Mouse (Mus musculus) forebrain, postnatal 0 days (tissue): ENCODE measurements around the gene Gpc6. TPM values are rescaled to one million over a fixed set of nuclear protein-coding genes. Genes with fewer than 3 reads are reported as not detected.

Experiments
- ATAC-seq: fragments of 200-750 bp; cut with Nextera tagmentation; 2 replicates; pipeline ENCODE4 v1.8.0; 2017; ENCODE audit warnings: mild to moderate bottlenecking, moderate library complexity
- DNase-seq: peaks from one replicate; pipeline ENCODE4 v3.0.0-alpha.2; 2015
- H3K27ac ChIP-seq: fragments of 300-500 bp; sonication (generic); 2 replicates; pipeline ENCODE4 v1.5.1; 2014; ENCODE audit warnings: low read depth, mild to moderate bottlenecking, antibody characterized with exemption, low read length, moderate library complexity, mixed read lengths
- H3K27me3 ChIP-seq: fragments of 300-500 bp; sonication (generic); 2 replicates; pipeline ENCODE4 v1.6.1; 2014; ENCODE audit warnings: mild to moderate bottlenecking, low read length, mixed read lengths; ENCODE audit not compliant: insufficient read depth
- H3K36me3 ChIP-seq: fragments of 300-500 bp; sonication (generic); 2 replicates; pipeline ENCODE4 v1.6.1; 2014; ENCODE audit warnings: mild to moderate bottlenecking, moderate library complexity; ENCODE audit not compliant: insufficient read depth
- H3K4me1 ChIP-seq: fragments of 300-500 bp; sonication (generic); 2 replicates; pipeline ENCODE4 v1.6.1; 2014; ENCODE audit warnings: antibody characterized with exemption; ENCODE audit not compliant: insufficient read depth
- H3K4me2 ChIP-seq: fragments of 300-500 bp; sonication (generic); 2 replicates; pipeline ENCODE4 v1.6.1; 2014; ENCODE audit warnings: low read depth, mild to moderate bottlenecking, moderate library complexity
- H3K4me3 ChIP-seq: fragments of 300-500 bp; sonication (generic); 2 replicates; pipeline ENCODE4 v1.5.1; 2014; ENCODE audit warnings: low read depth, low read length, mixed read lengths
- H3K9ac ChIP-seq: fragments of 300-500 bp; sonication (generic); 2 replicates; pipeline ENCODE4 v1.6.1; 2014; ENCODE audit warnings: mild to moderate bottlenecking
- H3K9me3 ChIP-seq: fragments of 300-500 bp; sonication (generic); 2 replicates; pipeline ENCODE4 v1.6.1; 2016; ENCODE audit warnings: low read length
- CTCF ChIP-seq: sonication (generic); IDR thresholded peaks from 2 replicates; pipeline ENCODE4 v1.5.1; 2016; ENCODE audit warnings: antibody characterized with exemption, control low read depth, low read depth
- WGBS: fragments of 180-500 bp; shearing (Covaris S2); extraction: QIAGEN DNeasy Blood & Tissue Kit; methylation state at CpG from one replicate; pipeline ENCODE4 v1.1.7; 2014; 5-methylcytosine and 5-hydroxymethylcytosine counted together
- polyA plus RNA-seq: library from polyadenylated mRNA; unstranded; fragments of >200 nt; fragmentation: Nextera tagmentation; extraction: Ambion mirVana; gene quantifications from 2 replicates; pipeline ENCODE4 v1.2.1, GENCODE M21; 2015
- total RNA-seq: library from RNA; depleted of rRNA; stranded (reverse); fragments of >200 nt; gene quantifications from 2 replicates; pipeline ENCODE4 v1.2.3, GENCODE M21; 2014

Gpc6 gene
- total and polyA plus RNA-seq, 2 experiments from 2014 or later = 10.9 to 20.8 TPM

DNA sequence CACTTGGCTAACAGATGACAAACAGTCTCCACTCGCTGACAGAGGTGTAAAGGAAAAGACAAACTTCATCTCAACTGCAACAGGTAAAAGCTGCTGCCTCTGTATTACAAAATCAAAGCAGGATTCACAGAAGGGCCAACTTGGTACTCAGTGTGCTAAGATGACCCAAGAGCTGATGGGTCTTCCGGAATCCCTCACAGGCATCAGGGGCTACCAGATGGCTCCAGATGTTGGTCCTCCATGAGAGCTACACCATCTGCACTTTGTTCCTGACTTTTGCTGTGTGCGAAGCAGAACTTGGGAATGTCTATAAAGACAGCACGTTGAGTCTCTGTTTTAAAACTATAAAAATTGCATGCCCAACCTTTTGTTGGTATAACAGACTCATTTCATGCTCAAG lies 842.7 kb downstream of the Gpc6 start:
- DNase-seq (no peak), ATAC-seq (no peak)
- Histone ChIP-seq H3K27me3 (no peaks in the 10 kb centered on the region), H3K4me1 (no peaks in the 10 kb centered on the region), H3K9me3 (no peaks in the 10 kb centered on the region), H3K4me2 (no peak overlapping the region), H3K4me3 (no peak overlapping the region), H3K9ac (no peak overlapping the region), H3K36me3 (no peaks in the 10 kb centered on the region), H3K27ac (no peak overlapping the region)
- 87% methylated on average over 4 of the region's 4 CpGs for WGBS
- no peak for TF ChIP-seq CTCF

DNA sequence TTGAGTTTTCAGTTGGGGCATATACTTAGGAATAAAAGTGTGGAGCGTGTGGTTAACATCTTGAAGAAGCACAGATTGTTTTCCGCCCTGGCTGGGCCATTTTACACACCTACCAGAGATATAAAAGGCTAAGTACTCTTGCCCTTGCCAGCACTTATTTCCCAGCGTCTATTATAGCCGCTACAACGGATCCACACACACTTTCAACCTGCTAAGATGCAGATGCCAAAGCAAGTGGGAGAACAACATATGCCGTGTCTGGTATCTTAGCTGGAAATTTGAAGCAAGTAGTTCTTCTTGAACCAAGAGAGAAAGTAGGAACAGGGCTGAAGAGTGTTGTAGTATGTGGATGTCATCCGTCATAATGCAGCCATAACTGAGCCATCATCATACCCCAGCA lies 843.6 kb downstream of the Gpc6 start:
- H3K27ac ChIP-seq = no peak overlapping the region
- H3K4me3 ChIP-seq = no peak overlapping the region
- 82% methylated on average over 7 of the region's 7 CpGs for WGBS
- no peak for ATAC-seq
- no peaks in the 10 kb centered on the region for H3K27me3 ChIP-seq
- no peak overlapping the region for H3K4me2 ChIP-seq
- H3K36me3 ChIP-seq = no peaks in the 10 kb centered on the region
- no peak for DNase-seq
- no peaks in the 10 kb centered on the region for H3K4me1 ChIP-seq
- no peaks in the 10 kb centered on the region for H3K9me3 ChIP-seq
- no peak for TF ChIP-seq CTCF
- no peak overlapping the region for H3K9ac ChIP-seq

DNA sequence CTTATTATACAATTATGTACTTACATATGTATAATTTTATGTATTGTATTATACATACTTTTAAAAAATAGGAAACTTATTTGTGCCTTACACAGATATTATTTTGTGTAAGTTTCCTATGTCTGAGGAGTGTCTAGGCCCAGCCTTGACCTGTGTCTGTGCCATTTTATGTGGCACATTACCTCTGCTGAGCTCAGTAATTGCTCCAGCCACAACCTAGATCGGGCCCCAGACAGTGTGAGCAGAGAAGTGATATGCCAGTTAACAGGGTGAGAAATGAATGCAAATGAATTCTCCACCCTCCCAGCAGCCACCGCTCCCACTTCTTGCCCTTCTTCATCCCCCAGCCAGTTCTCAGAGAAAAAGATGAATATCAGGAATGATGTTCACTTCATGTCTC lies 848.3 kb downstream of the Gpc6 start:
- ATAC-seq (no peak), DNase-seq (no peak)
- WGBS = 49% methylated on average over 2 of the region's 2 CpGs

DNA sequence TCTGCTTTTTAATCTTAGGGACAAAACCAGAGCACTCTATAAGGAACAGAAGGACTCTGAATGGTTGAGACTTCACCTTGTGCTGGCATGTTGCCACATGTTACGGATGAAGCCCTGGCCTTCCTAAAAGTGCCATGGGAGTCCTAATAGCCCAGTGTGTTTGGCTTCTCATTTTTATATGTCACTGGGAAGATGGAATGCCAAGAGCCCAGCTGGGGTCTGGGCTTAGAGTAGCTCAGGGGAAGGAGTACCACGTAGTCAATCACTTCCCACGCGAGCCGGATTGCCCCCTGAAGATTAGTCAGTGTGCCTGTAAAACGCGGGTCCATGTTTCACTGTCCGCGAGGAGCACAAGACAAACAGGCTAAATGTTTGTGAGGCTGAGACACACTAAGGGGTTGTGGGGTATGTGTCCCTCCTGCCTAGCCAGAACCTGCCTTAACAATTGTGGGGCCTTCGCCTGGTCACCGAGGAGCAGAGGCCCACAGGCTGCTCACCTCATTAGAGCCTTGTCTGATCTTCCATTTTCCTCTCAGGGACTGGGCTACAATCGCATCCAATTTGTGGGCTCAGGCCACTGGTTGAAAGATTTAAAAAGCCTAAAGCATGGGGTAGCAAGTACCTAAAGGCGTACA lies 852.9 kb downstream of the Gpc6 start:
- no peak for TF ChIP-seq CTCF
- WGBS = 71% methylated on average over 13 of the region's 13 CpGs
- H3K36me3 ChIP-seq = no peaks in the 10 kb centered on the region
- ATAC-seq = no peak
- no peaks in the 10 kb centered on the region for H3K4me1 ChIP-seq
- no peak for DNase-seq
- no peaks in the 10 kb centered on the region for H3K9me3 ChIP-seq
- no peak overlapping the region for H3K27ac ChIP-seq
- H3K27me3 ChIP-seq = no peaks in the 10 kb centered on the region
- H3K9ac ChIP-seq = no peak overlapping the region
- H3K4me3 ChIP-seq = no peak overlapping the region
- H3K4me2 ChIP-seq = no peak overlapping the region

More for the DNA sequence above, 848.3 kb downstream of the Gpc6 start:
- no peak overlapping the region for H3K4me3 ChIP-seq
- H3K36me3 ChIP-seq = no peaks in the 10 kb centered on the region
- no peaks in the 10 kb centered on the region for H3K9me3 ChIP-seq
- H3K9ac ChIP-seq = no peak overlapping the region
- no peak for TF ChIP-seq CTCF
- no peak overlapping the region for H3K4me2 ChIP-seq
- no peak overlapping the region for H3K27ac ChIP-seq
- no peaks in the 10 kb centered on the region for H3K4me1 ChIP-seq
- no peaks in the 10 kb centered on the region for H3K27me3 ChIP-seq

DNA sequence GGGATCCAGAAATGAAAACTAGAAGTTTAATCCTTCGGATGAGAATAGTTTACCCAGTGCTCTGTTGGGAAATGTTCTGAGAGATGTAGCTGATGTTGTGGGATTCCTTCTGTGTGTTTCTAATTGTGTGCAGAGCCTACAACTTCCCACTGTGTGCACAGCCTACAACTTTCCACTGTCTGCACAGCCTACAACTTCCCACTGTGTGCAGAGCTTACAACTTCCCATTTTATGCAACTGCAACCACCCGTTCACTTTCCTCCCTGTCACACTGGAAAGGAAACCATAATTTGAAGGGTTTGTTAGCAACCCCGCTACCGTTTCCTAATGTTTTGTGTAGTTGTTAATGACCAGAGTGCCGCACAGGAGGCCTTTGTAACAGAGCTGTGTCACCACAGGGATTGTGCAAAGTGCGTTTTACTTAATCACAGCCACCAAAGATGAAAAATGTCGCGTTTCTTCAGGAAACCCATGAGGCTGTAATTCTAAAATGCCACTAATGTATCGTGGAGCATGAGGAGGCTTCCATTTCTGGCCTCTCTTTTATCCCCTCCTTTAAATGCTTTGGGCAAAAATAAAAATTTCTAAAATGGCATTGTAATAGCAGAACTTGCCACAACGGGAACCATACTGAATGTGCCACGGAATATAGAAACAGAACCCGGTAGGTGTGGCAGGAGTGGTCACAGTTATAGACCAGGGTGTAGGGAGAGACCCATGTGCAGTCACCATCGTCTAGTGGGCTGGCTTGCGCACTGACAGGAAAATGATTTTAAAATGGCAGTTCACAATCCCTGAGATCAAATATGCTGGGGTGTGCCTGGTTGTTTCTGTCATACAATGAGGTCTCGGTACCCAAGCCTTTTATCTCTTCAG lies 853.7 kb downstream of the Gpc6 start:
- no peaks in the 10 kb centered on the region for H3K9me3 ChIP-seq
- DNase-seq (no peak), ATAC-seq (no peak)
- H3K9ac ChIP-seq = no peak overlapping the region
- H3K36me3 ChIP-seq = no peaks in the 10 kb centered on the region
- H3K27me3 ChIP-seq = no peaks in the 10 kb centered on the region
- WGBS = 49% methylated on average over 15 of the region's 15 CpGs
- no peak overlapping the region for H3K27ac ChIP-seq
- H3K4me1 ChIP-seq = no peaks in the 10 kb centered on the region
- no peak overlapping the region for H3K4me2 ChIP-seq
- TF ChIP-seq CTCF = no peak
- no peak overlapping the region for H3K4me3 ChIP-seq

DNA sequence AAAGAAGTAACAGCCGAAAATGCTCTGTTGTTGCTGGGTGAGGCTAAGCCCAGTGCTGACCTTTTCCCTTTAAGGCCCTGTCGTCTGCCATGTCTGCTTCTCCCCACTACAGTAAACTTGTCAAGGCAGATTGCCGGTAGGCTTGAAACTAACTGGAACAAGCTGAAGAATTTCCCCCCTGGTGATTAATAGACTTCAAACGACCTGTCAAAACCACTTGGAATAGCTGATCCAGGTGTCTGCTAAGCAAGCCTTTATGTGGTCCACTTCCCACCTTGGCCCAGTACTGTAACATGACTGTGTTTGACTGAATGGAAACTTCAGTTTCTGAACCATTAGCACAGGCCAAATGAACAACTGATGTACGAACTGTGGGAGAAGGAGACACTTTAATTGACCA lies 856.6 kb downstream of the Gpc6 start:
- DNase-seq (no peak), ATAC-seq (no peak)
- no peak overlapping the region for H3K27ac ChIP-seq
- 58% methylated on average over 5 of the region's 5 CpGs for WGBS
- TF ChIP-seq CTCF = no peak
- no peaks in the 10 kb centered on the region for H3K36me3 ChIP-seq
- no peaks in the 10 kb centered on the region for H3K9me3 ChIP-seq
- no peak overlapping the region for H3K4me3 ChIP-seq
- H3K9ac ChIP-seq = no peak overlapping the region
- no peak overlapping the region for H3K4me2 ChIP-seq
- no peaks in the 10 kb centered on the region for H3K27me3 ChIP-seq
- H3K4me1 ChIP-seq = no peaks in the 10 kb centered on the region

DNA sequence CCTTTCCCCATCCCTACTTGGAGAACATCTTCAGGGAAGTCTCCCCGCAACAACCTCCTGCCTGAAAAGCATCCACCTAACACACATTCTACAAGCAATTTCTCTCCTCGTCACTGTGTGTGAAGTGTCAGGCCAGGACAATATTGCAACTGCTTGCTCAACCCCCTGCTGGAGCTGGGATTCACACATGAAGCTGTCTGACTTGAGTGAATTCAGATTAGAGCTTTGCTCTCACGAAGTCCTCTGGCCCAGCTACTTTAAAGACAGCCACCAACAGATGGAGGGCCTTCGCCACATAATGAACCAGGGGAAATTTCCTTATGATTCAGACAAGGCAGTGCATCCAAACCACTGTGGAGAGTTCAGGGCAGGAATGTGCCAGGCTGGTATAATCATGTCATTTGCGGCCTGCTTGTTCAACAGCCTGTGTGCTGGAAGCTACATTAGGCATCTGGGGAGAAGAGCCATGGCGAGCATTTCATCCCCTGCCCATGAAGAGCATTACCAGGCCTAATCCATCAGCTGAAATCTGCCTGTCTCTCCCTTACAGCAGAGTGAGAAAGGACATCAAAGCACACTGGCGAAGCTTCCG lies 858.7 kb downstream of the Gpc6 start:
- Histone ChIP-seq H3K36me3 (no peaks in the 10 kb centered on the region), H3K9ac (no peak overlapping the region), H3K9me3 (no peaks in the 10 kb centered on the region), H3K4me1 (no peaks in the 10 kb centered on the region), H3K4me3 (no peak overlapping the region), H3K4me2 (no peak overlapping the region), H3K27ac (no peak overlapping the region), H3K27me3 (no peaks in the 10 kb centered on the region)
- ATAC-seq = no peak; the same call in 1 of the 2 replicates
- no peak for DNase-seq
- 61% methylated on average over 8 of the region's 8 CpGs for WGBS
- peak; percentile 8; the same call in 1 of the 2 replicates for TF ChIP-seq CTCF
